In the genomic region with DNA sequence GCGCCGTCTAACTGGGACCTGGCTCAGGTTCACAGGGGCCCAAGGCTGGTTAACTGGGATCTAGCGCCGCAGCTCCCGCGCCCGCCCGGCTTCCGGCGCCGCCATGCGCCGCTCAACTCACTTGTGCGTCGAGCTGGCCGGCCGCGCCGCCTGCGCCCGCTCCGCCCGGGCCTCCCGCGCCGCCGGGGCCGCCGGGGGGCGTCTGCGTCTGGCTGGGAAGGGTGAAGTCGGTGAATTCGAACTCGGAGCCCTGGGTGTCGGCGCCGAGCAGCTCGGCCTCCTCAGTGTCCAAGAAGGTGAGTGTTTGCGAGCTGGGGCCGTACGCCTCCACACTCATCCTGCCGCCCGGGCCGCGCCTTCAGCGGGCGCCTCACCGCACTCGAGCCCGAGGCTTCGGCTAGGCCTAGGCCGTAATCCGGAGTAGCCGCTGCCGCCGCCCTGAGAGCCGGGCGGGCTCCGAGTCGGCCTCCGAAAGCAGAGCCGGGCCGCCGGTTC, we compare ENCODE assay signal across 8 mouse cellular contexts. TPM values are rescaled to one million over a fixed set of nuclear protein-coding genes. Genes with fewer than 3 reads are reported as not detected.
DNase-seq lines count a peak whose midpoint lies in the region; ATAC-seq and TF ChIP-seq lines count a peak whose summit lies in the region.

No protein-coding gene starts in this region.

- H3K9ac ChIP-seq in embryonic facial prominence, embryonic 13.5 days, result peak overlapping the region; percentile 99
- peak overlapping the region; percentile 97 for H3K9ac ChIP-seq in hindbrain, postnatal 0 days (replicated peaks; ENCODE audit: low read length)
- H3K9ac ChIP-seq in liver, embryonic 14.5 days (replicated peaks), result peak overlapping the region; percentile 99
- H3K9ac ChIP-seq in stomach, embryonic 16.5 days (ENCODE audit: low read length), result peak overlapping the region; percentile 97

- no peak for TF ChIP-seq CTCF in hindbrain, postnatal 0 days (IDR thresholded peaks at IDR 0.05; ENCODE audit: low read depth)
- no peak for TF ChIP-seq CTCF in liver, embryonic 14.5 days (IDR thresholded peaks at IDR 0.05; ENCODE audit: low read depth)

- H3K27me3 ChIP-seq in embryonic facial prominence, embryonic 13.5 days, result no peaks in the 10 kb centered on the region
- H3K27me3 ChIP-seq in hindbrain, postnatal 0 days (ENCODE audit: insufficient read depth, low read length), result no peaks in the 10 kb centered on the region
- H3K27me3 ChIP-seq in liver, embryonic 14.5 days (ENCODE audit: control insufficient read depth, insufficient read depth, low read length), result no peaks in the 10 kb centered on the region
- H3K27me3 ChIP-seq in stomach, embryonic 16.5 days (ENCODE audit: control insufficient read depth, insufficient read depth, low read length), result no peaks in the 10 kb centered on the region

- peaks cover 25% of the 10 kb centered on the region for H3K36me3 ChIP-seq in embryonic facial prominence, embryonic 13.5 days
- 0 out of 2 replicates have a peak, but pooled peaks cover 5% of the 10 kb centered on the region for H3K36me3 ChIP-seq in hindbrain, postnatal 0 days (ENCODE audit: insufficient read depth, low read length)
- peaks cover 29% of the 10 kb centered on the region for H3K36me3 ChIP-seq in liver, embryonic 14.5 days (replicated peaks; ENCODE audit: control insufficient read depth, insufficient read depth, low read depth)
- no peaks in the 10 kb centered on the region for H3K36me3 ChIP-seq in stomach, embryonic 16.5 days (ENCODE audit: control insufficient read depth, insufficient read depth, low read length)

- WGBS in embryonic facial prominence, embryonic 13.5 days, result 0% methylated on average over 64 of the region's 64 CpGs
- WGBS in hindbrain, postnatal 0 days, result 3% methylated on average over 45 of the region's 64 CpGs
- under 1% methylated on average over 64 of the region's 64 CpGs for WGBS in liver, embryonic 14.5 days (ENCODE audit: insufficient replicate concordance)
- WGBS in stomach, embryonic 16.5 days, result 1% methylated on average over 53 of the region's 64 CpGs

- peak overlapping the region; percentile 90 for H3K27ac ChIP-seq in embryonic facial prominence, embryonic 13.5 days
- H3K27ac ChIP-seq in hindbrain, postnatal 0 days, result peak overlapping the region; percentile 93
- H3K27ac ChIP-seq in liver, embryonic 14.5 days, result peak overlapping the region; percentile 86
- peak overlapping the region; percentile 86 for H3K27ac ChIP-seq in stomach, embryonic 16.5 days (ENCODE audit: low read length)

- no peak for TF ChIP-seq EP300 in liver, embryonic 14.5 days (IDR thresholded peaks at IDR 0.05; ENCODE audit: low read depth)

- no peak; the same call in 1 of the 2 replicates for ATAC-seq in embryonic facial prominence, embryonic 13.5 days (ENCODE audit: insufficient number of reproducible peaks, insufficient read depth, low FRiP score, low TSS enrichment, low read depth)
- ATAC-seq in hindbrain, postnatal 0 days, result peak; percentile 52
- peak; percentile 50 for ATAC-seq in liver, embryonic 14.5 days (ENCODE audit: insufficient read depth)
- peak; percentile 19; the same call in 1 of the 2 replicates for ATAC-seq in stomach, embryonic 16.5 days (ENCODE audit: insufficient read depth, low FRiP score)

- peaks cover 48% of the 10 kb centered on the region for H3K4me1 ChIP-seq in embryonic facial prominence, embryonic 13.5 days
- peaks cover 22% of the 10 kb centered on the region for H3K4me1 ChIP-seq in hindbrain, postnatal 0 days (ENCODE audit: insufficient read depth, low read length)
- peaks cover 70 to 74% of the 10 kb centered on the region in 2 experiments for H3K4me1 ChIP-seq in liver, embryonic 14.5 days (replicated peaks; ENCODE audit: control insufficient read depth in 2 of 2, insufficient read depth in 2 of 2, low read length in 1 of 2)
- H3K4me1 ChIP-seq in stomach, embryonic 16.5 days (ENCODE audit: control insufficient read depth, insufficient read depth, low read length), result peaks cover 38% of the 10 kb centered on the region

- H3K9me3 ChIP-seq in embryonic facial prominence, embryonic 13.5 days, result no peaks in the 10 kb centered on the region
- H3K9me3 ChIP-seq in hindbrain, postnatal 0 days (ENCODE audit: low read length), result no peaks in the 10 kb centered on the region
- no peaks in the 10 kb centered on the region for H3K9me3 ChIP-seq in liver, embryonic 14.5 days (ENCODE audit: control insufficient read depth, low read length)
- H3K9me3 ChIP-seq in stomach, embryonic 16.5 days (replicated peaks; ENCODE audit: control insufficient read depth, low read length), result no peaks in the 10 kb centered on the region

- peak overlapping the region; percentile 99 for H3K4me3 ChIP-seq in embryonic facial prominence, embryonic 13.5 days
- H3K4me3 ChIP-seq in hindbrain, postnatal 0 days (ENCODE audit: low read length), result peak overlapping the region; percentile 100
- H3K4me3 ChIP-seq in liver, embryonic 14.5 days (ENCODE audit: insufficient read depth in 1 of 2, low read depth in 2 of 2, low read length in 2 of 2), result peak overlapping the region; percentile 82 to 98
- H3K4me3 ChIP-seq in stomach, embryonic 16.5 days (replicated peaks; ENCODE audit: low read length), result peak overlapping the region; percentile 78

- DNase-seq in adrenal gland, postnatal 14 days, result peak; percentile 68
- no peak for DNase-seq in adrenal gland, postnatal 10 days
- DNase-seq in 3134 (ENCODE audit: extremely low read depth, insufficient read length, low spot score), result peak; percentile 54
- DNase-seq in hindbrain, postnatal 0 days (ENCODE audit: low spot score), result peak; percentile 46
- DNase-seq in liver, embryonic 14.5 days (ENCODE audit: low read depth in 3 of 3, low spot score in 3 of 3), result no peak
- no peak for DNase-seq in left cerebral cortex, adult 11 months (ENCODE audit: low spot score)

- peak overlapping the region; percentile 100 for H3K4me2 ChIP-seq in embryonic facial prominence, embryonic 13.5 days
- H3K4me2 ChIP-seq in hindbrain, postnatal 0 days (ENCODE audit: low read depth, low read length), result peak overlapping the region; percentile 100
- H3K4me2 ChIP-seq in liver, embryonic 14.5 days (ENCODE audit: low read depth), result peak overlapping the region; percentile 96
- peak overlapping the region; percentile 98 for H3K4me2 ChIP-seq in stomach, embryonic 16.5 days (ENCODE audit: low read depth, low read length)

RNA-seq across cellular contexts. Expression of a gene that starts 0.4 kb away (rescaled TPM):
- total RNA-seq in adrenal gland, postnatal 14 days (2021), result 64.0 and 64.4 TPM in 2 replicates
- total RNA-seq in adrenal gland, postnatal 10 days (2021), result 10 to 100 TPM; 49.1 to 51.4 TPM
- polyA plus RNA-seq in embryonic facial prominence, embryonic 13.5 days (2015; fragmentation: Nextera tagmentation; extraction: Ambion mirVana), result 20.3 and 22.1 TPM in 2 replicates
- total RNA-seq in hindbrain, postnatal 0 days (2014; rRNA removed), result 40.4 and 48.4 TPM in 2 replicates
- 8.6 and 10.3 TPM in 2 replicates for polyA plus RNA-seq in hindbrain, postnatal 0 days (2015; fragmentation: Nextera tagmentation; extraction: Ambion mirVana)
- polyA plus RNA-seq in liver, embryonic 14.5 days (2012; rRNA removed), result 12.3 and 14.1 TPM in 2 replicates
- 9.3 and 11.6 TPM in 2 replicates for polyA plus RNA-seq in liver, embryonic 14.5 days (2014; fragmentation: Nextera tagmentation; extraction: Ambion mirVana)
- 7.4 and 8.2 TPM in 2 replicates for polyA plus RNA-seq in stomach, embryonic 16.5 days (2015; fragmentation: Nextera tagmentation; extraction: Ambion mirVana)

RNA-seq across cellular contexts. Expression of a gene that starts 20.7 kb away (rescaled TPM):
- total RNA-seq in adrenal gland, postnatal 14 days (2021), result 1.4 TPM in 1 of 2 replicates, not detected in the other
- 1 to 10 TPM in 1 of 2 experiments, under 1 TPM in 1; 0.97 to 2.0 TPM for total RNA-seq in adrenal gland, postnatal 10 days (2021)
- polyA plus RNA-seq in embryonic facial prominence, embryonic 13.5 days (2015; fragmentation: Nextera tagmentation; extraction: Ambion mirVana), result 0.59 and 0.81 TPM in 2 replicates
- 0.21 and 0.29 TPM in 2 replicates for total RNA-seq in hindbrain, postnatal 0 days (2014; rRNA removed)
- polyA plus RNA-seq in hindbrain, postnatal 0 days (2015; fragmentation: Nextera tagmentation; extraction: Ambion mirVana), result 0.25 and 0.33 TPM in 2 replicates
- 0.39 and 0.47 TPM in 2 replicates for polyA plus RNA-seq in liver, embryonic 14.5 days (2012; rRNA removed)
- 0.29 and 0.85 TPM in 2 replicates for polyA plus RNA-seq in liver, embryonic 14.5 days (2014; fragmentation: Nextera tagmentation; extraction: Ambion mirVana)
- 0.15 and 0.25 TPM in 2 replicates for polyA plus RNA-seq in stomach, embryonic 16.5 days (2015; fragmentation: Nextera tagmentation; extraction: Ambion mirVana)

RNA-seq across cellular contexts. Expression of a gene that starts 23.1 kb away (rescaled TPM):
- 0.41 and 1.2 TPM in 2 replicates for total RNA-seq in adrenal gland, postnatal 14 days (2021)
- 1 to 10 TPM in 1 of 2 experiments, under 1 TPM in 1; 0.88 to 1.2 TPM for total RNA-seq in adrenal gland, postnatal 10 days (2021)
- 2.2 and 4.2 TPM in 2 replicates for polyA plus RNA-seq in embryonic facial prominence, embryonic 13.5 days (2015; fragmentation: Nextera tagmentation; extraction: Ambion mirVana)
- 5.3 and 8.4 TPM in 2 replicates for total RNA-seq in hindbrain, postnatal 0 days (2014; rRNA removed)
- polyA plus RNA-seq in hindbrain, postnatal 0 days (2015; fragmentation: Nextera tagmentation; extraction: Ambion mirVana), result 6.0 and 6.9 TPM in 2 replicates
- 0.16 and 0.22 TPM in 2 replicates for polyA plus RNA-seq in liver, embryonic 14.5 days (2012; rRNA removed)
- polyA plus RNA-seq in liver, embryonic 14.5 days (2014; fragmentation: Nextera tagmentation; extraction: Ambion mirVana), result not detected in 2 replicates
- 1.4 and 2.1 TPM in 2 replicates for polyA plus RNA-seq in stomach, embryonic 16.5 days (2015; fragmentation: Nextera tagmentation; extraction: Ambion mirVana)

RNA-seq across cellular contexts. Expression of a gene that starts 37.1 kb away (rescaled TPM):
- 1.9 and 2.9 TPM in 2 replicates for total RNA-seq in adrenal gland, postnatal 14 days (2021)
- 1 to 10 TPM; 2.3 to 3.7 TPM for total RNA-seq in adrenal gland, postnatal 10 days (2021)
- 9.3 and 9.4 TPM in 2 replicates for polyA plus RNA-seq in embryonic facial prominence, embryonic 13.5 days (2015; fragmentation: Nextera tagmentation; extraction: Ambion mirVana)
- 92.5 and 101 TPM in 2 replicates for total RNA-seq in hindbrain, postnatal 0 days (2014; rRNA removed)
- 43.4 and 45.5 TPM in 2 replicates for polyA plus RNA-seq in hindbrain, postnatal 0 days (2015; fragmentation: Nextera tagmentation; extraction: Ambion mirVana)
- 0.09 and 0.14 TPM in 2 replicates for polyA plus RNA-seq in liver, embryonic 14.5 days (2012; rRNA removed)
- not detected in 2 replicates for polyA plus RNA-seq in liver, embryonic 14.5 days (2014; fragmentation: Nextera tagmentation; extraction: Ambion mirVana)
- 3.8 and 4.1 TPM in 2 replicates for polyA plus RNA-seq in stomach, embryonic 16.5 days (2015; fragmentation: Nextera tagmentation; extraction: Ambion mirVana)

RNA-seq across cellular contexts. Expression of a gene that starts 50.4 kb away (rescaled TPM):
- total RNA-seq in adrenal gland, postnatal 14 days (2021), result 215 and 222 TPM in 2 replicates
- total RNA-seq in adrenal gland, postnatal 10 days (2021), result 100 to 1,000 TPM; 203 to 216 TPM
- 315 and 327 TPM in 2 replicates for polyA plus RNA-seq in embryonic facial prominence, embryonic 13.5 days (2015; fragmentation: Nextera tagmentation; extraction: Ambion mirVana)
- 126 and 159 TPM in 2 replicates for total RNA-seq in hindbrain, postnatal 0 days (2014; rRNA removed)
- 286 and 291 TPM in 2 replicates for polyA plus RNA-seq in hindbrain, postnatal 0 days (2015; fragmentation: Nextera tagmentation; extraction: Ambion mirVana)
- polyA plus RNA-seq in liver, embryonic 14.5 days (2012; rRNA removed), result 138 and 180 TPM in 2 replicates
- 164 and 171 TPM in 2 replicates for polyA plus RNA-seq in liver, embryonic 14.5 days (2014; fragmentation: Nextera tagmentation; extraction: Ambion mirVana)
- 354 and 410 TPM in 2 replicates for polyA plus RNA-seq in stomach, embryonic 16.5 days (2015; fragmentation: Nextera tagmentation; extraction: Ambion mirVana)

Comparison
In these comparisons a context has a peak if more than half of its experiments do, and no peak if none do; other contexts are left out.
1. DNase-seq: peak in adrenal gland, postnatal 14 days (single experiment), 3134 (single experiment) and hindbrain, postnatal 0 days (single experiment); none in adrenal gland, postnatal 10 days (single experiment), liver, embryonic 14.5 days (0 of 3) and left cerebral cortex, adult 11 months (single experiment).
2. Peak in every context shown above with its lines, with median percentiles within 50 percentile points of each other: H3K27ac ChIP-seq, H3K4me2 ChIP-seq, H3K4me3 ChIP-seq and H3K9ac ChIP-seq.